Comparison of ENCODE assay signal across 9 mouse cellular contexts in genomic region chr11:86898367-86898766, GRCm38 (mm10).
DNase-seq lines count a peak whose midpoint lies in the region.
"Had no signal": no experiment of that assay in that cellular context is flagged by ENCODE, and none has a peak within 500 bp of the region (broad histone marks: within the 10 kb centered on the region; RNA-seq: fewer than 3 reads in every experiment).

No protein-coding gene starts in this region.

- peak; percentile 37 to 45 for DNase-seq in cerebellum, postnatal 14 days
- no peak for DNase-seq in cerebellum, adult 11 months
- peak; percentile 22 for DNase-seq in kidney, postnatal 14 days
- DNase-seq in kidney, adult 8-10 months, result no peak
- peak; percentile 65 for DNase-seq in embryo, embryonic 11 days
- DNase-seq in midbrain, embryonic 10.5 days (ENCODE audit: low spot score), result peak; percentile 24
- DNase-seq in gastrocnemius, postnatal 14 days, result no peak
- DNase-seq in right cerebral cortex, postnatal 14 days, result no peak

- no peak overlapping the region for H3K4me3 ChIP-seq in midbrain, embryonic 10.5 days
- H3K4me3 ChIP-seq: liver, embryonic 15.5 days had no signal

- WGBS in midbrain, embryonic 10.5 days, result 37% methylated on average over 2 of the region's 2 CpGs

- peaks cover 44% of the 10 kb centered on the region for H3K4me1 ChIP-seq in midbrain, embryonic 10.5 days

- no peaks in the 10 kb centered on the region for H3K36me3 ChIP-seq in midbrain, embryonic 10.5 days
- H3K36me3 ChIP-seq: liver, embryonic 15.5 days had no signal

- intact Hi-C loops in gastrocnemius, postnatal 14 days (cut with DNase I; ENCODE audit: low total_unique reads), result loop anchor here (10.0 kb wide), 1 partner anchor 96 kb away; the partner anchor contains the start of gene Ypel2

- H3K9me3 ChIP-seq in midbrain, embryonic 10.5 days (replicated peaks), result no peaks in the 10 kb centered on the region
- H3K9me3 ChIP-seq: liver, embryonic 15.5 days had no signal

- peaks cover 3% of the 10 kb centered on the region for H3K27me3 ChIP-seq in midbrain, embryonic 10.5 days (ENCODE audit: low read depth, poor library complexity, severe bottlenecking)

- peak overlapping the region; percentile 69 for H3K27ac ChIP-seq in midbrain, embryonic 10.5 days (replicated peaks)
- H3K27ac ChIP-seq: liver, embryonic 15.5 days had no signal

Comparison
In these comparisons a context has a peak if more than half of its experiments do, and no peak if none do; other contexts are left out.
1. DNase-seq: peak in cerebellum, postnatal 14 days (2 of 2), kidney, postnatal 14 days (single experiment), embryo, embryonic 11 days (single experiment) and midbrain, embryonic 10.5 days (single experiment); none in cerebellum, adult 11 months (single experiment), kidney, adult 8-10 months (0 of 2), gastrocnemius, postnatal 14 days (single experiment) and right cerebral cortex, postnatal 14 days (single experiment).